In the genomic region with DNA sequence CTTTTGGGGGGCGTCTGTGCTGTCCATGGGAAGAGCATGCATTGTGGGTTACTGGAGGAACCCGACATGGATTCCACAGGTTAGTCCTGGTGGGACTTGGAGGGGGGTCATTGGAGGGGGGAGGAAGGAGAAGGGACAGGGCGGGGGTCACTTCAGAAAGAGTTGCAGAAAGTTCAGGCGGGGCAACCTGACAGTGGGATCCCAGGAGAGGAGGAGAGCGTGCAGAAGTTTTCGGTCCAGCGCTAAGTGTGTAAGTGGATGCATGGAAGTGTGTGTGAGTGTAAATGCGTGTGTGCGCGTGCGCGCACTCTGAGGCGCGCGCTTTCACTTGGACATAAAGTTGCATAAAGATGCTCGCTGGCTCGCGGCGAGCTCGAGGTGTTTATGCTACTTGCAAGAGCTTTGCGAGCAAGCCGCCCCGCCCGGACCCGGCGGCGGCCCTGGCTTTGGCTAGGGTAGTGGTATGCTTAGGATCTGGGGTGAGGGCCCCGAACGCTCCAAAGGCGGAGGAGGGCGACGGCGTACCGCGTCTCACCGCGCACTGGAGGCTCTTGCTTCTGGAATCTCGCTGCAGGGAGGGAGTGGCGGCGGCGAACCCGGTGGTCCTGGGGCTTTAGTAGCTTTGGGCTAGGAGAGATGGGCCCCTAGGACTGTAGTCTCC, we compare ENCODE assay signal across 8 mouse cellular contexts. TPM values are rescaled to one million over a fixed set of nuclear protein-coding genes. Genes with fewer than 3 reads are reported as not detected.
DNase-seq lines count a peak whose midpoint lies in the region; ATAC-seq and TF ChIP-seq lines count a peak whose summit lies in the region.

No protein-coding gene starts in this region.

- peak overlapping the region; percentile 24 for H3K4me3 ChIP-seq in limb, embryonic 11.5 days (ENCODE audit: low read depth, low read length)
- peak overlapping the region; percentile 44 for H3K4me3 ChIP-seq in small intestine, adult 2 months (ENCODE audit: low read depth, low read length)

- peaks cover 24% of the 10 kb centered on the region for H3K4me1 ChIP-seq in limb, embryonic 11.5 days (ENCODE audit: control insufficient read depth, insufficient read depth, low read length)
- peaks cover 14% of the 10 kb centered on the region for H3K4me1 ChIP-seq in small intestine, adult 2 months (ENCODE audit: control insufficient read depth, insufficient read depth, insufficient read length, low read length)

- peaks cover 87% of the 10 kb centered on the region for H3K27me3 ChIP-seq in limb, embryonic 11.5 days (ENCODE audit: control insufficient read depth, insufficient read depth, low read length)
- peaks cover 85% of the 10 kb centered on the region for H3K27me3 ChIP-seq in small intestine, adult 2 months (ENCODE audit: control insufficient read depth, insufficient read depth, low read length)

- H3K36me3 ChIP-seq in limb, embryonic 11.5 days (ENCODE audit: control insufficient read depth, insufficient read depth, low read length), result no peaks in the 10 kb centered on the region
- H3K36me3 ChIP-seq in small intestine, adult 2 months (ENCODE audit: control insufficient read depth, insufficient read depth, low read length), result no peaks in the 10 kb centered on the region

- no peak overlapping the region for H3K9ac ChIP-seq in limb, embryonic 11.5 days (ENCODE audit: low read length)

- under 1% methylated on average over 42 of the region's 42 CpGs for WGBS in limb, embryonic 11.5 days
- WGBS in small intestine, adult 2 months, result under 1% methylated on average over 42 of the region's 42 CpGs

- intact Hi-C loops in left cerebral cortex, postnatal 14 days (cut with DNase I), result loop anchor here (5.0 kb wide), 1 partner anchor 46 kb away; no protein-coding TSS in a partner anchor

- DNase-seq in adrenal gland, postnatal 14 days, result peak; percentile 16
- DNase-seq in adrenal gland, adult 2 months, result no peak
- peak; percentile 36 to 41 for DNase-seq in right cerebral cortex, postnatal 10 days (ENCODE audit: low spot score in 2 of 2)
- no peak for DNase-seq in right cerebral cortex, postnatal 25 days
- DNase-seq in limb, embryonic 11.5 days (ENCODE audit: low spot score), result peak; percentile 78
- DNase-seq in left cerebral cortex, postnatal 14 days (ENCODE audit: low spot score in 2 of 2), result no peak
- no peak for DNase-seq in cerebellum, adult 9-11 months

- no peak for ATAC-seq in limb, embryonic 11.5 days (ENCODE audit: insufficient number of reproducible peaks, low FRiP score, low TSS enrichment, low read depth)

- H3K4me2 ChIP-seq in limb, embryonic 11.5 days (ENCODE audit: low read depth, severe bottlenecking), result peak overlapping the region; percentile 35

- H3K9me3 ChIP-seq in limb, embryonic 11.5 days (ENCODE audit: control insufficient read depth, low read length), result no peaks in the 10 kb centered on the region

- H3K27ac ChIP-seq in limb, embryonic 11.5 days (replicated peaks; ENCODE audit: low read depth, low read length), result no peak overlapping the region
- no peak overlapping the region for H3K27ac ChIP-seq in small intestine, adult 2 months (ENCODE audit: insufficient read depth, low read depth, low read length)

- TF ChIP-seq CTCF in small intestine, adult 2 months (IDR thresholded peaks at IDR 0.05; ENCODE audit: extremely low read depth, insufficient read length, insufficient replicate concordance, low read depth, low read length), result no peak

- no peak for TF ChIP-seq POLR2A in small intestine, adult 2 months (IDR thresholded peaks at IDR 0.05; ENCODE audit: low read depth, low read length)

RNA-seq across cellular contexts. Expression of gene Rfx4, which starts 0.7 kb away (rescaled TPM):
- 0.63 and 1.1 TPM in 2 replicates for total RNA-seq in adrenal gland, postnatal 14 days (2021)
- under 1 TPM in 1 of 2 experiments, not detected in 1; 0.10 TPM for total RNA-seq in adrenal gland, adult 2 months (2021)
- polyA plus RNA-seq in adrenal gland, adult 2 months (2012; rRNA removed), result 0.06 TPM in 1 of 2 replicates, not detected in the other
- 0.40 and 1.3 TPM in 2 replicates for polyA plus RNA-seq in limb, embryonic 11.5 days (2014; fragmentation: Nextera tagmentation; extraction: Ambion mirVana)
- polyA plus RNA-seq in small intestine, adult 2 months (2012; rRNA removed), result not detected in 2 replicates
- 1 to 10 TPM; 9.1 to 10.0 TPM for total RNA-seq in left cerebral cortex, postnatal 14 days (2021)

Comparison
In these comparisons a context has a peak if more than half of its experiments do, and no peak if none do; other contexts are left out.
1. DNase-seq: peak in adrenal gland, postnatal 14 days (single experiment), right cerebral cortex, postnatal 10 days (2 of 2) and limb, embryonic 11.5 days (single experiment); none in adrenal gland, adult 2 months (single experiment), right cerebral cortex, postnatal 25 days (single experiment), left cerebral cortex, postnatal 14 days (0 of 2) and cerebellum, adult 9-11 months (single experiment).